Mouse (Mus musculus) kidney, postnatal 14 days (tissue): ENCODE measurements around the gene Rfx8.

ENCODE experiments used
- DNase-seq: peaks from one replicate; pipeline ENCODE4 v3.0.0; 2022; ENCODE audit warnings: mixed read lengths

Rfx8 gene

GRCm38 (mm10) chr1:39734311-39734710 lies 13.5 kb upstream of the Rfx8 start:
- DNase-seq = peak; percentile 67

- DNase-seq = no peak
Measured at GRCm38 (mm10) chr1:39733876-39734275, 13.1 kb upstream of the Rfx8 start.

DNA sequence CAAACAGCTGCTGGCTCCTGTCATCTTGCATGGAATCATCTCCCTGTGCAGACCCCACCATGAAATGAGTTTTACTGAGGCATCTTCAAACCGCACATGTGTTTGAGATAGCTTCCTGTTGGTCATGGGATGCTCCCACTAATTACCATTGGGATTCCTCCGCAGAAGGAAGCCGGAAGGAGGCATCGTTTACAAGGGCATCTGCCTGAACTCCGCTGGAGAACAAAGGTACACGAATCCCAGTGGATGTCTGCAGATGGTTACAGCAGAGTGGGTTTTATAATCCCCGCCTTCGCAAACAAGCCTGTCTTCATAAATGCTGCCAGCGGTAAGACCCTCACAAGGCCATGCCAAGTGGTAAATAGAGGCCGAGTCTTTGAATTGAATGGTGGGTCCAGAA lies 11.3 kb upstream of the Rfx8 start:
- DNase-seq = no peak

GRCm38 (mm10) chr1:39731543-39731942 lies 10.7 kb upstream of the Rfx8 start:
- peak; percentile 59 for DNase-seq

DNA sequence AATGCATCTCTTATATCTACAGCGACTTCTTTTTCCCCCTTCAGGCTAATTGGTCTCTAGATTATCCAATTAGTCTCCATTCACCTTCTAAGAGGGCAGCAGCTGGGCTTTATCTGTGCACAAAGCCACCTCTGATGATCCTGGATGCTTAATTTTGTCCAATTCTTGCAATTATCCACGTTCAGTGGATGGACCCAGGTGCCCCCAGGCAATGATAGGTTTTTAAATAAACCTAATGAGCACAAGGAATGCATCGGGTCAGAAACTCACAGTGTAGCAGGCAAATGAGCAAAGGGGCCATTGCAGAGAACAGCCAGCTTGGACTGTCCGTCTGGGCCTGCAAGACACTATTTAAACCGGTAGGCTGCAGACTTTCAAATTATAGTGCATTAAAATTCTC lies 10.1 kb upstream of the Rfx8 start:
- DNase-seq = no peak

- DNase-seq = no peak
Measured at GRCm38 (mm10) chr1:39729919-39730318, 9.1 kb upstream of the Rfx8 start.

DNA sequence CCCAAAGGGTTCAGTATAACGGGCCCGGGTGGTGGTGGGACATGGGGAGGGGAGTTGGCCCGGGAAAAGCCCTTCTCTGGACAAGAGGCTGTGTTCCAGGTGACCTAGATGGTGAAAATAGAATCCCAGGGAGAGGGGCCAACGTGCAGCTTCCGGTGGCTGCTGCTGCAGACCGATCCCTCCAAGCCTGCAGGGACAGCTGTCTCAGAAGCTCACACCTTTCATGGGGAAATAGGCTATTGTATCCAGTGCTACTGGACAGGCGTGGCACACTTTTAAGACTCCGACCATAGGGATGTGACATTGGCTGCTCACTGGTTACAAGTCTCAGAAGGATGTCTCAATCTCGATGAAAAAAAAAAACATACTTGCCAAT lies 542 bp upstream of the Rfx8 start:
- DNase-seq = no peak

GRCm38 (mm10) chr1:39720186-39720585 lies 611 bp downstream of the Rfx8 start:
- no peak for DNase-seq

- DNase-seq = no peak
Measured at GRCm38 (mm10) chr1:39715551-39715950, 5.2 kb downstream of the Rfx8 start.

GRCm38 (mm10) chr1:39714729-39715128 lies 6.1 kb downstream of the Rfx8 start:
- DNase-seq = no peak

DNA sequence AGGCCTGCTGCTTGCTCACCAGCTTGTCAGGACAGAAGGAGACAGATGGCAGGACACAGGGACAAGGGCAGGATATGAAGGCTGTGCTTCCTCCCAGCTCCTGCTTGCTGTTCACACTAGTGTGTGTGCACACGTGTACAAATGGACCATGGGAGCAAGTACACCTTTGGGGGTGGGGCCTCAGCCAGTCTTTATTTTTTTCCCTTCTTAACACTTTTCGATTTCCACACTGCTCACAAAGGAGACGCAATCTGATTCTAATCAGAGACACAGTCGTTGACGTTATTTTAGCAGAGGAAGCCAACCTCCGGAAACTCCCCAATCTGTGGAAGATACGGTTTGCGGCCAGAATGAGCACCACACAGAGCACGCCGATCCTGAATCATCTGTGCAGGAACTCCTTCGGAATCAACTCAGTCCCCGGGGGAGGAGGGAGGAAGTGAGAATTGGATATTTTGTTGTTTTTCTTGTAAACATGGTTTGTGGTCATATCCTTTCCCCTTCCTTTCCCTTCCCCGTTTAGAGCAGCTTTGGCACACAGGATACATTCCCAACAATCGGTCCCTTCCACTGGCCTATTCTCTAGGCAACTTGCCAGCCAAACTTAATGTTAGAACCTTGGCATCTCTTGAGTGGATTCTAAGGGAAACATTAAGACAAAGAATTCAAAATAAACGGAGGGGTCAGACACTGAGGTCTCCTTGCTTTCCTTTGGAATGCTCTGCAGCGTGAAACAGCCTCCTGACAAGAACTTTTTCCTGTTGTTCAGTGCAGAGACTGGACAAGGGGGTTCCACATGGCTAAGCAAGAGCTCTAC lies 6.7 kb downstream of the Rfx8 start:
- peak; percentile 90 for DNase-seq

GRCm38 (mm10) chr1:39713300-39713699 lies 7.5 kb downstream of the Rfx8 start:
- no peak for DNase-seq

- DNase-seq = peak; percentile 62
Measured at GRCm38 (mm10) chr1:39712261-39712660, 8.5 kb downstream of the Rfx8 start.

- DNase-seq = peak; percentile 71
Measured at GRCm38 (mm10) chr1:39710604-39711003, 10.2 kb downstream of the Rfx8 start.

DNA sequence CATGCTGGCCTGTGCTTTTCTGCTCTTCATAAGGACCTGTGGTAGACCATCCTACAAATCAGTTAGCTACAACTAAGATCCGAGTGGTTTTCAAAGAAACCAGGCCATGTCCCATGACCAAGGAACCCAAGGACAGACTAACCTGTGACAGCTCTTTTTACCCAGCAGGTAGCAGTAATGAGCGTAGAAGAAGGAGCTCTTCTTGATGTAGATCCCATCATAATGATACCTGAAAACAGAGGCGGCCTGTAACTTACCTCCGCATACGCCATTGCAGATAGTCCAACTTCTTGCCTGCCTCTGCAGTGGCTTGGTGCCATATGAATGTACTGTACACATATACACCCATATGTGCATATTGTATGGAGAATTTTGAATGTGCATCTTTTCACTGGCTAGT lies 10.8 kb downstream of the Rfx8 start:
- DNase-seq = no peak

- DNase-seq = no peak
Measured at GRCm38 (mm10) chr1:39708778-39709177, 12.0 kb downstream of the Rfx8 start.

- DNase-seq = no peak
Measured at GRCm38 (mm10) chr1:39702216-39703046, 18.4 kb downstream of the Rfx8 start.

DNA sequence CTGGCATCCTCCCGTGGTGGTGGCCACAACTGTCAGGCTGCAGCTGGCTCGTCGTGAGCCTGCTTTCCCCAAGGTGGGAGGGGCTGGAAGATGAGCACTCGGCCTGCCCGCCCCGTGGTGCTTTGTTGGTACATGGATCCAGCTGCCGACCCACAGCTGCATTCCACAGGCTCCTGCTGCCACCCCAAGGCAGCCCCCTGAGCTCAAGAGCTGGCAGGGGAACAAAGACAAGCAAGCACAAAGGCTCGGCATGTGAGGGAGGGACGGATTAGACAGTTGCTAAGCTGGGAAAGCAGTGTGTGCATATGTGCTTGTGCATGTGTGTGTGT lies 19.6 kb downstream of the Rfx8 start:
- no peak for DNase-seq

GRCm38 (mm10) chr1:39700599-39701273 lies 20.1 kb downstream of the Rfx8 start:
- no peak for DNase-seq

DNA sequence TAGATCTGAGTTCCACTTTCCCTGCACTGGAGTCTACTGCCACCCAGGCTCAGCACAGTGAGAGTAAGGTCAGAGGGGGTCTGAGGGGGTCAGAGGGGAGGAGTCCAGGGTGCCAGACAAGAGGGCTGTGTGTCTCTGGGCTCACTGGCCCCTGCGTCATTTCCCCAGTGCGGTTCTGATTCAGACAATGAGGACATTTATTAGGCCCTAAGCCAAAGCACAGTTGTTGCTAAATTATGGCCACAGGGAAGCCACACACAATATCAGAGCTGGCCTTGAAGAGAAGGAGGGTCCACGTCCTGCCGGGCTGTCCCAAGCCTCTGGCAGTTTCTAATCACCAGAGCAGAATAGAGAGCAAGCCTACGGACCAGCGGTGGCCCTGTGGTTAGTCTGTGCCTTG lies 22.3 kb downstream of the Rfx8 start:
- DNase-seq = peak; percentile 55

GRCm38 (mm10) chr1:39695198-39695597 lies 25.6 kb downstream of the Rfx8 start:
- DNase-seq = peak; percentile 61

- peak; percentile 54 for DNase-seq
Measured at GRCm38 (mm10) chr1:39694756-39695155, 26.0 kb downstream of the Rfx8 start.

- DNase-seq = no peak
Measured at GRCm38 (mm10) chr1:39691974-39692373, 28.8 kb downstream of the Rfx8 start.

DNA sequence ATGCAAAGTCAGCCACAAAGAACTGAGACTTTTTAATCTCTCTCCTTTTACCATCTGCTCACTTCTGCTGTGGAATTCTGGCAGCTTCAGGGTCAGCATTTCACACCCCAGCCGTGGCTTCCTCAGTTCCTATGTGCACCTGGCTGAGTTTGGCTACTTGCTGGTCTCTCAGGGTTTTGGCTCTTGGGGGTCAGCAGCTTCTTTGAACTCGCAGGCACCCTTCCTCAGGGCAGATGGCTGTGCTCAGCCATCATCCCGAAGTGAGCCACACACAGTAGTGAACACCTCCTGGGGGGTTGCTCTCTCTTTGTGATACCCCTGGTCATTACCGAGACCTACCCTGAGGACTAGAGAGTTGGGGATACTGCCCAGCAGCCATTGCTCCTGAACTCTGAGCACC lies 29.7 kb downstream of the Rfx8 start:
- no peak for DNase-seq
